Mouse (Mus musculus) embryonic facial prominence, embryonic 15.5 days (tissue): ENCODE measurements around the gene Ogfod3. TPM values are rescaled to one million over a fixed set of nuclear protein-coding genes. Genes with fewer than 3 reads are reported as not detected.
A peak's percentile ranks its signal among the peaks of the same experiment; 100 is the strongest.

ENCODE experiments used
- ATAC-seq: fragments of 200-750 bp; cut with Nextera tagmentation; 2 replicates; pipeline ENCODE4 v1.8.0; 2017; ENCODE audit warnings: low read depth, moderate TSS enrichment; ENCODE audit not compliant: insufficient number of reproducible peaks, low FRiP score, low TSS enrichment
- H3K27ac ChIP-seq: fragments of 300-500 bp; sonication (generic); replicated peaks from 2 replicates; pipeline ENCODE4 v1.5.1; 2015; ENCODE audit warnings: mild to moderate bottlenecking, inconsistent platforms
- H3K27me3 ChIP-seq: fragments of 300-500 bp; sonication (generic); 2 replicates; pipeline ENCODE4 v1.6.1; 2015; ENCODE audit warnings: inconsistent platforms
- H3K36me3 ChIP-seq: fragments of 300-500 bp; sonication (generic); 2 replicates; pipeline ENCODE4 v1.6.1; 2015; ENCODE audit warnings: mild to moderate bottlenecking, inconsistent platforms
- H3K4me1 ChIP-seq: fragments of 300-500 bp; sonication (generic); 2 replicates; pipeline ENCODE4 v1.6.1; 2015; ENCODE audit warnings: inconsistent platforms
- H3K4me2 ChIP-seq: fragments of 300-500 bp; sonication (generic); replicated peaks from 2 replicates; pipeline ENCODE4 v1.6.1; 2015; ENCODE audit warnings: mild to moderate bottlenecking, inconsistent platforms
- H3K4me3 ChIP-seq: fragments of 300-500 bp; sonication (generic); replicated peaks from 2 replicates; pipeline ENCODE4 v1.5.1; 2015; ENCODE audit warnings: mild to moderate bottlenecking, inconsistent platforms
- H3K9ac ChIP-seq: fragments of 300-500 bp; sonication (generic); 2 replicates; pipeline ENCODE4 v1.6.1; 2015; ENCODE audit warnings: inconsistent platforms
- H3K9me3 ChIP-seq: fragments of 300-500 bp; sonication (generic); replicated peaks from 2 replicates; pipeline ENCODE4 v1.6.1; 2016; ENCODE audit warnings: inconsistent platforms
- WGBS: fragments of 180-500 bp; shearing (Covaris S2); methylation state at CpG from one replicate; pipeline ENCODE4 v1.1.7; 2015; 5-methylcytosine and 5-hydroxymethylcytosine counted together
- polyA plus RNA-seq: library from polyadenylated mRNA; unstranded; fragments of >200 nt; fragmentation: Nextera tagmentation; extraction: Ambion mirVana; gene quantifications from 2 replicates; pipeline ENCODE4 v1.2.1, GENCODE M21; 2015

Ogfod3 gene
- polyA plus RNA-seq, 1 experiment from 2014 or later: 21.9 TPM

DNA sequence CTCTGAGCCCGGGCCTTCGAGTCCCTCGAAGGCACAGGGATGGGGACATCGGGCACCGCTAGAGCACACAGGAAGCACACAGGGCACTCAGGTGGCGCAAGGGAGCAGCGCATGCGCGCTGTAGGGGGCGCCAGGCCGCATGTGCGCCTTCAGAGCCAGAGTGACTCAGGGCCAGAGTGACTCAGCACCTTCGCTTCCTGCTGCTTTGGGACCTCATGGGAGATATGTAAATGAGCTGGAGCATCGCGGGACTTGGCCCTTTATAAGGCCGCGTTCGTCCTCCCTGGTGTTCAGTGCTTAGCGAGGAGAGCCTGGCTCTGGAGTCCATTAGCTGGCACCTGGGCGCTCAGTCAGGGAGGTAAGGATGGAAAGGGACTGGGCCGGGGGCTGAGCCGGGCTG is 58.6 kb downstream of the Ogfod3 start, which contains the start of gene Tex19.1:
Gene Tex19.1 (plus strand): TSS at position 279 of the 400 bp plus-strand sequence.
- ATAC-seq: no peak
- Histone ChIP-seq H3K4me3 (no peak within 1 kb of the TSS), H3K36me3 (no peaks in the 10 kb centered on the region), H3K27me3 (no peaks in the 10 kb centered on the region), H3K9me3 (no peaks in the 10 kb centered on the region), H3K9ac (no peak within 1 kb of the TSS), H3K4me2 (no peak within 1 kb of the TSS), H3K27ac (no peak within 1 kb of the TSS), H3K4me1 (no peaks in the 10 kb centered on the region)
- WGBS: 91% methylated on average over 22 of the region's 22 CpGs

DNA sequence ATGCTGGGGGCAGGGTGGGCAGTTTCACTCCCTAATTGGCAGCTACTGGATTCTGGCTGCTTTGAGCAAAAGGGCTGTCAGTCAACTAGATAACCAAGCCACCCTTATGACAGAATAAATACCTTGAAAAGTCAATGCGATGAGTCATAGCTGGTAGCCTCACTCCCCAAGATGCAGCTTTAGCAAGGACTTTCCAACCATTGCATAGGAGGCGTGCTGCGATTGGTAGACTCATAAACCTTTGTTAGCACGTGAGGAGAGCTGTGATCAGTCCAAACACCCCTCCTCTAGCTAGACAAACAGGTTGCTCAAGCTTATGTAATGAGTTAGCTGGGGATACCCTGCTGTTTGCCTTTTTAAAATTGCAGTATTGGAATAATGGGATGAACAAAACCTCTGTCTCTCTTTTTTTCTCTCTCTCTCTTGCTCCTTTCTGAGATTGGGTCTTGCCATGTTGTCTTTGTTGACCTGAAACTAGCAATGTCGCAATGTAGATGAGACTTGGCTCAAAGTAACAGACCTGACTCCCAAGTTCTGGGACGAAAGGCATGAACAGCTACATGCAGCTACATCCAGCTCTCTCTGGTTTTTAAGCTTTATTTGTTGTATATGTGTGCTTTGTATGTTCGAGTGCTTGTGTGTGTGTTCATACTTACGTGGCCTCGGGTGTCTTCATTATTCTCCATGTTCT is 61.0 kb downstream of the Ogfod3 start:
- 0 out of 2 replicates have a peak, but pooled peaks have one; percentile 51 for ATAC-seq
- no peaks in the 10 kb centered on the region for H3K36me3 ChIP-seq

DNA sequence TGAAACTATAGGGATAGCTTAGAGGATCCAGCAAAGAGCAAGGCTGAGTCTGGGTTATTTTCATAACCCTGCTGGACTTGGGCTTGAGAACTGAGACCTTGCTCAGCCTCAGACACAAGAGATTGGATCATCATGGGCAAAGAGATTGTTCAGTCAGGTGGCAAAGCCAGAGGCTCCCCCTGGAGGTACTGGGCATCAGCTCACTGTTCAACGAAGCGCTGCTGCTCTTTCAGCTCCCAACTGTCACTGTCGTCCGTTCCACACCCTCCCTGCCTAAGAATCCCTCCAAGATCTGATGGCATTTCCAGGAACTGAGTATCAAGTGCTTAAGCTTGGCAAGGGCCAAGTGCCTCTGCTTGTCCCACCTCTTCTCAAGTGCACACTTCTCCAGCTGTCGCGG is 65.8 kb downstream of the Ogfod3 start:
- no peak for ATAC-seq
- no peak overlapping the region for H3K9ac ChIP-seq
- no peak overlapping the region for H3K4me2 ChIP-seq
- no peaks in the 10 kb centered on the region for H3K9me3 ChIP-seq
- no peaks in the 10 kb centered on the region for H3K27me3 ChIP-seq
- no peak overlapping the region for H3K27ac ChIP-seq
- no peak overlapping the region for H3K4me3 ChIP-seq
- H3K4me1 ChIP-seq: no peaks in the 10 kb centered on the region
- no peaks in the 10 kb centered on the region for H3K36me3 ChIP-seq
- 40% methylated on average over 6 of the region's 6 CpGs for WGBS

More for the DNA sequence above, 61.0 kb downstream of the Ogfod3 start:
- no peaks in the 10 kb centered on the region for H3K27me3 ChIP-seq
- 72% methylated on average over 9 of the region's 9 CpGs for WGBS
- H3K4me3 ChIP-seq: no peak overlapping the region
- no peak overlapping the region for H3K4me2 ChIP-seq
- H3K4me1 ChIP-seq: no peaks in the 10 kb centered on the region
- no peak overlapping the region for H3K9ac ChIP-seq
- H3K27ac ChIP-seq: 0 out of 2 replicates have a peak overlapping the region, but pooled peaks have one; percentile 34
- H3K9me3 ChIP-seq: no peaks in the 10 kb centered on the region

DNA sequence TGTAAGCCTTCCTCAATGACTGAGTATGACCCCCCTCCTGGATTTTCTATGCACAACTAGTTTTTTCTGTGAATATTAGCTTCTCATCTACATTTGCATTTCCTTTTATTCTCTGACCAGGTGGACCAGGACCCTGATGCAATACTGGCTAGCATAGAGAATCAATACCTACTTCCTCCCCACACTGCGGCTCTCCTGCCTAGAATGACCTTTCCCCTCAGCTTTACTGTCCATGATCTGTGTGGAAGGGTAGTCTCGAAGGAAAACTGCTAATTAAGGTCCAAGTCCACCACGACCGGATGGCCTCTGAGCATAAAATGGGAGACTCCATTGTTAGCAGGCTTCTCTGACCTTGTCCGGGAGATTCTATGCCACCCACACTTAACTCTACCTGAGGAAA is 66.8 kb downstream of the Ogfod3 start:
- no peaks in the 10 kb centered on the region for H3K27me3 ChIP-seq
- no peak overlapping the region for H3K4me2 ChIP-seq
- H3K9me3 ChIP-seq: no peaks in the 10 kb centered on the region
- no peak overlapping the region for H3K9ac ChIP-seq
- no peak overlapping the region for H3K4me3 ChIP-seq
- H3K27ac ChIP-seq: no peak overlapping the region
- no peaks in the 10 kb centered on the region for H3K36me3 ChIP-seq
- 82% methylated on average over 5 of the region's 5 CpGs for WGBS
- H3K4me1 ChIP-seq: no peaks in the 10 kb centered on the region
- ATAC-seq: no peak

DNA sequence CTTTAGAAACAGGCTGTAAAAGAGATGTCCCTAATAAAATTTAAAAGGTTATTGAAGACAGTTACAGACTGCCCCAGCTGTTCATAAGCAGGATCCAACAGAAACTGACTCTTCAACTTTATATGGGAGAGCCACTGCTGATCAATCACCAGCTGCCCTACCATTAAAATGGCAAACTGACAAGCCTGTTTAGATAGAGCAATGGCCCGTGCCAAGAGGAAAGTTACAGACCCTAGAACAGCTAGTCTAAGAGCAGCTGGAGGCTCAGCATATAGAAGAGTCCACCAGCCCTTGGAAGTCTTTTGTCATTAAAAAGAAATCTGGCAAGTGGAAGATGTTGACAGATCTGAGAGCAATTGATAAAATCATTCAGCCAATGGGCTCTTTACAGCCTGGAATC is 69.9 kb downstream of the Ogfod3 start:
- ATAC-seq: no peak
- WGBS: 72% methylated on average over 1 of the region's 1 CpGs
- no peak overlapping the region for H3K4me2 ChIP-seq

DNA sequence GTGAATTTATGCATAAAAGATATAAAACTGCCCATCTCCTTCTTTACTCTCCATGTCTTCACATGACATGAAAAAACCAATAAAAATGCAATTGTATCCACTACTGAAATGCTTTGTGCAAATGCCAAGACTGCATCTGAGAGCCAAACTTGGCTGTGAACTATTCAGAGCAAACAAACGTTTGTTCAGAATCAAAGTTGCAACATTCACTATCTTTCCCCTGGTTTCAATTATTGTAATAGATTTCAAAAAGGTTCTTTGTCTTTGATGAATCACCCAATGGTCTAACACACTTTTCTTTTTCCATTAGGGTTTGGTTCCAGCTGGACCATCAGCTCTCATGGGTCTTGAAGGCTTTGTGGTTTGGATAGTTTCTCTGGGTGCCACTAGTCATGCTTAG is 74.9 kb downstream of the Ogfod3 start:
- Histone ChIP-seq H3K4me2 (no peak overlapping the region), H3K27me3 (no peaks in the 10 kb centered on the region), H3K36me3 (no peaks in the 10 kb centered on the region), H3K4me3 (no peak overlapping the region), H3K9ac (no peak overlapping the region), H3K9me3 (no peaks in the 10 kb centered on the region), H3K27ac (no peak overlapping the region), H3K4me1 (no peaks in the 10 kb centered on the region)
- 37% methylated on average over 1 of the region's 1 CpGs for WGBS
- no peak for ATAC-seq

More for the DNA sequence above, 69.9 kb downstream of the Ogfod3 start:
- Histone ChIP-seq H3K9ac (no peak overlapping the region), H3K27me3 (no peaks in the 10 kb centered on the region), H3K9me3 (no peaks in the 10 kb centered on the region), H3K27ac (no peak overlapping the region), H3K4me1 (no peaks in the 10 kb centered on the region), H3K4me3 (no peak overlapping the region), H3K36me3 (no peaks in the 10 kb centered on the region)

Other genes starting within 250 kb of the Ogfod3 start
- 123 and 125 TPM in 2 replicates for gene Csnk1d, start 213.4 kb downstream of the Ogfod3 start, polyA plus RNA-seq
- 0.46 and 1.1 TPM in 2 replicates for gene Cd7, start 165.3 kb downstream of the Ogfod3 start, polyA plus RNA-seq
- gene Sectm1b, start 141.1 kb downstream of the Ogfod3 start, polyA plus RNA-seq: 1.2 and 1.3 TPM in 2 replicates
- gene Sectm1a, start 123.5 kb downstream of the Ogfod3 start, polyA plus RNA-seq: 0.83 and 1.1 TPM in 2 replicates
- not detected in 2 replicates for gene Tex19.2, start 86.0 kb downstream of the Ogfod3 start, polyA plus RNA-seq
- 0.15 TPM in 1 of 2 replicates, not detected in the other for gene Tex19.1, start 58.6 kb downstream of the Ogfod3 start, polyA plus RNA-seq
- 0.71 and 0.72 TPM in 2 replicates for gene Uts2r, start 44.4 kb downstream of the Ogfod3 start, polyA plus RNA-seq
- gene Hexdc, start 278 bp downstream of the Ogfod3 start, polyA plus RNA-seq: 10.0 and 12.2 TPM in 2 replicates
- gene Cybc1, start 24.6 kb upstream of the Ogfod3 start, polyA plus RNA-seq: 43.2 and 44.8 TPM in 2 replicates
- 53.8 and 56.2 TPM in 2 replicates for gene Narf, start 32.5 kb upstream of the Ogfod3 start, polyA plus RNA-seq
- gene Foxk2, start 55.3 kb upstream of the Ogfod3 start, polyA plus RNA-seq: 8.0 and 8.9 TPM in 2 replicates
- 96.5 and 99.2 TPM in 2 replicates for gene Wdr45b, start 149.7 kb upstream of the Ogfod3 start, polyA plus RNA-seq
- gene Rab40b, start 183.5 kb upstream of the Ogfod3 start, polyA plus RNA-seq: 25.9 and 29.3 TPM in 2 replicates
- 9.3 and 9.8 TPM in 2 replicates for gene Fn3krp, start 216.7 kb upstream of the Ogfod3 start, polyA plus RNA-seq
- gene Fn3k, start 230.2 kb upstream of the Ogfod3 start, polyA plus RNA-seq: 1.7 and 2.1 TPM in 2 replicates
- 42.9 and 46.7 TPM in 2 replicates for gene Tbcd, start 247.2 kb upstream of the Ogfod3 start, polyA plus RNA-seq